Mouse (Mus musculus) kidney, embryonic 16.5 days (tissue): ENCODE data around the gene Ccng1. TPM values are rescaled to one million over a fixed set of nuclear protein-coding genes. Genes with fewer than 3 reads are reported as not detected.
"Not testable (repeated sequence)": the region's sequence is repeated elsewhere in the genome, so short reads cannot be mapped to it uniquely, and the experiment has no call there.

Experiments used
- ATAC-seq: fragments of 200-750 bp; cut with Nextera tagmentation; 2 replicates; pipeline ENCODE4 v1.8.0; 2017; ENCODE audit warnings: moderate TSS enrichment; ENCODE audit not compliant: low FRiP score, low TSS enrichment
- H3K27ac ChIP-seq: fragments of 300-500 bp; sonication (generic); 2 replicates; pipeline ENCODE4 v1.5.1; 2014; ENCODE audit warnings: low read length
- H3K27me3 ChIP-seq: fragments of 300-500 bp; sonication (generic); 2 replicates; pipeline ENCODE4 v1.6.1; 2014; ENCODE audit warnings: low read length, control low read depth, mixed read lengths; ENCODE audit not compliant: insufficient read depth
- H3K36me3 ChIP-seq: fragments of 300-500 bp; sonication (generic); 2 replicates; pipeline ENCODE4 v1.6.1; 2014; ENCODE audit warnings: low read length, control low read depth, mixed read lengths; ENCODE audit not compliant: insufficient read depth
- H3K4me1 ChIP-seq: fragments of 300-500 bp; sonication (generic); 2 replicates; pipeline ENCODE4 v1.6.1; 2014; ENCODE audit warnings: low read length, control low read depth, mixed read lengths; ENCODE audit not compliant: insufficient read depth
- H3K4me2 ChIP-seq: fragments of 300-500 bp; sonication (generic); replicated peaks from 2 replicates; pipeline ENCODE4 v1.6.1; 2014; ENCODE audit warnings: low read depth, low read length
- H3K4me3 ChIP-seq: fragments of 300-500 bp; sonication (generic); 2 replicates; pipeline ENCODE4 v1.5.1; 2014; ENCODE audit warnings: mild to moderate bottlenecking, low read length
- H3K9ac ChIP-seq: fragments of 300-500 bp; sonication (generic); replicated peaks from 2 replicates; pipeline ENCODE4 v1.6.1; 2014; ENCODE audit warnings: low read length
- H3K9me3 ChIP-seq: fragments of 300-500 bp; sonication (generic); 2 replicates; pipeline ENCODE4 v1.6.1; 2016; ENCODE audit warnings: low read length, control low read depth
- WGBS: fragments of 180-500 bp; shearing (Covaris S2); extraction: QIAGEN DNeasy Blood & Tissue Kit; methylation state at CpG from one replicate; pipeline ENCODE4 v1.1.7; 2014; 5-methylcytosine and 5-hydroxymethylcytosine counted together
- polyA plus RNA-seq: library from polyadenylated mRNA; unstranded; fragments of >200 nt; fragmentation: Nextera tagmentation; extraction: Ambion mirVana; gene quantifications from 2 replicates; pipeline ENCODE4 v1.2.1, GENCODE M21; 2015

Ccng1 gene
- polyA plus RNA-seq, 1 experiment from 2014 or later, result 45.2 TPM

DNA sequence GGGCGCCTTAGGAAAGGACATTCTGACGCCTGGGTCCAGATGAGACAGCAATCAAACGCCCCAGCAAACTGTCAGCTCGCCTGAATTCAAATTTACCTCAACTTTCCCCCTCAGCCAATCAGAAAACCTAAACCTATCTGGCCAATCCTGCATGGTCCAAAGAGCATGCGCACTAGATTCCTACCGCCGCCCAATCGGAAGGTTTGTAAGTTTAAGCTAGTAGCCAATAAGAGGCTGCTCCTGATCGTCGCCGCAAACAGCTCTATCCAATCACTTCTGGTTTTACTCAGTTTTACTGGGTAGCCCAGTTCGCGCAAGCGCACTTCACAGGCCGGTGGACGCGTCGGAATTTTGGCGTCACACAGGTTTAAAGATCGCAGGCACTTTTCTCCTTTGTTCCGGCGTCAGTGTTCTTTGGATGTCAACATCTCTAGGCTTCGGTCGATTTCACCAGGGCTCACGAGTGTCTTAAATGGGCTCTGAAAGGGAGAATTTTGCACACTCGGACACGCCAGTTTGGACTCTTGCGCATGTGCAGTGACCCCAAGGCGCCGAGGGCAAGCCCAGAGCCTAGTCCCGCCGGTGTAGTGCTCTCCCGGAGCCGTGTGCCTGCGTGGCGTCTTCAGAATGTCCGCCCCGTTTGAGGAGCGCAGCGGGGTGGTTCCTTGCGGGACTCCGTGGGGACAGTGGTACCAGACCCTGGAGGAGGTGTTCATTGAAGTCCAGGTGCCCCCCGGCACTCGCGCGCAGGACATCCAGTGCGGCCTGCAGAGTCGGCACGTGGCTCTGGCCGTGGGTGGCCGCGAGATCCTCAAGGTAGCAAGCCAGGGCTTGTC is 21.6 kb downstream of the Ccng1 start, which contains the start of the genes Hmmr and Nudcd2:
Gene Hmmr, minus strand, starts transcription at position 84 of the 836 bp plus-strand sequence.
Gene Nudcd2, plus strand, starts transcription at position 329 of the 836 bp plus-strand sequence.
- H3K4me2 ChIP-seq, result peak within 1 kb of the TSS; percentile 84
- H3K27me3 ChIP-seq, result no peaks in the 10 kb centered on the region
- H3K4me3 ChIP-seq, result peak within 1 kb of the TSS; percentile 77
- peak within 1 kb of the TSS; percentile 89 for H3K9ac ChIP-seq
- WGBS, result under 1% methylated on average over 52 of the region's 52 CpGs
- peaks cover 27% of the 10 kb centered on the region for H3K4me1 ChIP-seq
- peaks cover 24% of the 10 kb centered on the region for H3K36me3 ChIP-seq
- no peaks in the 10 kb centered on the region for H3K9me3 ChIP-seq
- H3K27ac ChIP-seq, result peak within 1 kb of the TSS; percentile 92
- peak; percentile 99 for ATAC-seq

DNA sequence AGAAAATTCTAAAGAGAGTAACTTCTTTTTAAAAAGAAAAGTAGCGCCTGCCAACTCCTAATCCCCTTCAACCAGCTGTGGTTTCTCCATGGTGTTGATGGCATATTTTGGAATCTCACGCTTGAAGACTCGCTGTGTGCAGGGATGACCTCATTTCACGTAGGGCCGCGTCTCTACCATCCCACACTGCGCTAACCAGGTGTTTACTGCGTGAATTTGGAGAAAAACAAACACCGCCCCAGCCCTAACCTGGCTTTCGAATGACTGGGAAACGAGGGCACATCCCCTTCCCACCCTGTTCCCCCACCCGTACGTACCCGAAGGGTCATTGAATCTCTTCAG is 22.1 kb downstream of the Ccng1 start:
- Histone ChIP-seq H3K4me2 (peak overlapping the region; percentile 56), H3K4me1 (peaks cover 27% of the 10 kb centered on the region), H3K36me3 (peaks cover 24% of the 10 kb centered on the region), H3K9me3 (no peaks in the 10 kb centered on the region), H3K4me3 (peak overlapping the region; percentile 77), H3K27ac (no peak overlapping the region), H3K27me3 (no peaks in the 10 kb centered on the region), H3K9ac (peak overlapping the region; percentile 63)
- under 1% methylated on average over 14 of the region's 14 CpGs for WGBS
- ATAC-seq, result peak; percentile 50

DNA sequence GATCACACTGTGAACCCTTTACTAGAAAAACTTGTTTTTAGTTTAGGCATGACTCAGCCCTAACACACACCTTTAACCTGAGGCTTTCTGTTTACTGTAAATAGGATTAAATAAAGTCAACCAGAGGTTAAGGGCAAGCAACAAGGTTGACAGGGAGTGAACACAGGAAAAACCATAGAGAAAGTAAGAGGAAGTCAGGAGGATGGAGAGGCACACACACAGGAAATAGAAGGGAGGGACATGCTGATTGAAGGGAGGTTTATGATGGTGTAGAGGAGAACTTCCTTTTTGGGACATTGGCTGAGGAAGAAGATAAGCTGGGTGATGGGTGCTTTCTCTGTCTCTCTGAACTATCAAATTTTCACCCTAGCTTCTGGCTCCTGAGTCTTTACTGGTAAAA is 36.8 kb downstream of the Ccng1 start:
- ATAC-seq, result no peak
- H3K4me3 ChIP-seq, result no peak overlapping the region

DNA sequence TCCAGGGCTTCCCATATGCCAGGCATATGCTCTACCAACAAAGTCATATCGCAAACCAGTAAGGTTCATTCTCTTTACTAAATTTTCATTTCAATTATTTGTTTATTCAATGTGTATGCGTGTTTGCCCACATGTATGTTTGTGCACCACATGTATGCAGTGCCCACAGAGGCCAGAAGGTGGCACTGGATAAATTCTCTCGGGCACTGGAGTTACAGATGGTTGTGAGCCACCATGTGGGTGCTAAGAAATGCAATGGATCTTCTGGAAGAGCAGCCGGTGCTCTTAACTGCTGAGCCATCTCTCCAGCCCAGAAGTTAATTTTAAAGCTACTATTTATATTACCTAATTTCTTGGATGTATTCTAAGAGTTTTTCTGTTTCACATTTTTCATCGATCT is 39.6 kb downstream of the Ccng1 start:
- 92% methylated on average over 5 of the region's 5 CpGs for WGBS
- Histone ChIP-seq H3K4me2 (no peak overlapping the region), H3K4me1 (no peaks in the 10 kb centered on the region), H3K9me3 (no peaks in the 10 kb centered on the region), H3K36me3 (peaks cover 58% of the 10 kb centered on the region), H3K27me3 (no peaks in the 10 kb centered on the region), H3K27ac (no peak overlapping the region), H3K9ac (no peak overlapping the region), H3K4me3 (no peak overlapping the region)
- ATAC-seq, result no peak

More for the DNA sequence above, 36.8 kb downstream of the Ccng1 start:
- Histone ChIP-seq H3K27me3 (no peaks in the 10 kb centered on the region), H3K9ac (no peak overlapping the region), H3K9me3 (no peaks in the 10 kb centered on the region), H3K27ac (no peak overlapping the region), H3K4me2 (no peak overlapping the region), H3K36me3 (peaks cover 67% of the 10 kb centered on the region), H3K4me1 (no peaks in the 10 kb centered on the region)

DNA sequence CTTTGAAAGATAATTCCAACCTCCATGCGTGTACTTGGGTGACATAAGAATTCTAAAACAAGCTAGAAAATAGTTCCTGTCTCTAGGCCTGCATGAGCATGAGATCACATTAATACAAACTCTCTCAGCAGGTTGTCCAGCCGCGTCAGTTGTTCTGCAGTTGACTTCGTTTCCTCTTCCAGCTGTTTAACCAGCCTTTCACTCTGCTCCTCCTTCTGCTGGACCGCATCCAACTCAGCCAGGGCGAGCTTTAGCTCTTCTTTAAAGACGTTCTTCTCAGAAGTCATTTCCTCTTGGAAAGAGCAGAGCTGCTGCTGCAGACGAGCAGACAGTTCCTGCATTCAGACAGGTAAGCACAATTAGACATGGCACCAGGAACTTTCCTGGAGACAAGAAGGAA is 41.3 kb downstream of the Ccng1 start:
- Histone ChIP-seq H3K4me2 (no peak overlapping the region), H3K27ac (no peak overlapping the region), H3K9me3 (no peaks in the 10 kb centered on the region), H3K9ac (no peak overlapping the region), H3K4me3 (no peak overlapping the region), H3K4me1 (no peaks in the 10 kb centered on the region), H3K36me3 (peaks cover 62% of the 10 kb centered on the region), H3K27me3 (no peaks in the 10 kb centered on the region)
- WGBS, result 80% methylated on average over 8 of the region's 8 CpGs
- ATAC-seq, result no peak

DNA sequence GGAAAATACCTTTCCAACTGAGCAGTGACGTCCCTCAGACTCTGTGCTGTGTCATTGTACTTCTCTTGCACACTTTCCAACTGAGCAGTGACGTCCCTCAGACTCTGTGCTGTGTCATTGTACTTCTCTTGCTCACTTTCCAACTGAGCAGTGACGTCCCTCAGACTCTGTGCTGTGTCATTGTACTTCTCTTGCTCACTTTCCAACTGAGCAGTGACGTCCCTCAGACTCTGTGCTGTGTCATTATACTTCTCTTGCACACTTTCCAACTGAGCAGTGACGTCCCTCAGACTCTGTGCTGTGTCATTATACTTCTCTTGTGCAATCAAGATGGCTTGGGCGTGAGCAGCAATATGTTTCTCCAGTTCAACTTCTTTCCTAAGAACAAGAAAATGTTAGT is 45.2 kb downstream of the Ccng1 start:
- H3K4me2 ChIP-seq, H3K4me1 ChIP-seq, ATAC-seq, H3K9ac ChIP-seq, H3K27me3 ChIP-seq, H3K4me3 ChIP-seq, H3K27ac ChIP-seq, H3K9me3 ChIP-seq: not testable (repeated sequence)
- 92% methylated on average over 6 of the region's 6 CpGs for WGBS
- H3K36me3 ChIP-seq, result peaks cover 64% of the 10 kb centered on the region

Other genes starting within 250 kb of the Ccng1 start
- 115 TPM in 2 replicates for gene Mat2b, start 60.1 kb downstream of the Ccng1 start, polyA plus RNA-seq
- gene Hmmr, start 21.9 kb downstream of the Ccng1 start, polyA plus RNA-seq, result 43.2 and 49.1 TPM in 2 replicates
- 161 and 170 TPM in 2 replicates for gene Nudcd2, start 21.6 kb downstream of the Ccng1 start, polyA plus RNA-seq